22 mouse cellular contexts compared by ENCODE assay signal in genomic region chr5:37447546-37447945, GRCm38 (mm10).
DNase-seq lines count a peak whose midpoint lies in the region; ATAC-seq and TF ChIP-seq lines count a peak whose summit lies in the region.
"Had no signal": no experiment of that assay in that cellular context is flagged by ENCODE, and none has a peak within 500 bp of the region (broad histone marks: within the 10 kb centered on the region; RNA-seq: fewer than 3 reads in every experiment).

No protein-coding gene starts in this region.

- no peak overlapping the region for H3K27ac ChIP-seq in kidney, adult 2 months (ENCODE audit: insufficient read depth, low read depth, low read length)
- no peak overlapping the region for H3K27ac ChIP-seq in kidney, embryonic 16.5 days (ENCODE audit: low read length)
- H3K27ac ChIP-seq: embryonic facial prominence, embryonic 12.5 days; embryonic facial prominence, embryonic 15.5 days; gastrocnemius, adult 2 months; hindbrain, embryonic 12.5 days had no signal

- peak; percentile 87 for DNase-seq in kidney, adult 2 months
- peak; percentile 28 for DNase-seq in kidney, postnatal 10 days
- DNase-seq in kidney, postnatal 25 days, result peak; percentile 71 to 82
- no peak for DNase-seq in left cerebral cortex, adult 18-20 months (ENCODE audit: low spot score in 2 of 2)
- DNase-seq in thymus, adult 18-20 months, result no peak
- DNase-seq: adrenal gland, adult 2 months; adrenal gland, postnatal 14 days; cerebellum, adult 11 months; cerebellum, adult 2 months; cerebellum, adult 9-11 months; cerebellum, postnatal 25 days; forebrain, postnatal 0 days; gastrocnemius, adult 2 months; gastrocnemius, postnatal 14 days; heart, adult 11 months had no signal

- H3K9ac ChIP-seq in kidney, embryonic 16.5 days (replicated peaks; ENCODE audit: low read length), result no peak overlapping the region
- H3K9ac ChIP-seq: embryonic facial prominence, embryonic 12.5 days; embryonic facial prominence, embryonic 15.5 days; forebrain, postnatal 0 days; hindbrain, embryonic 12.5 days had no signal

- 58% methylated on average over 3 of the region's 3 CpGs for WGBS in kidney, adult 2 months
- 88% methylated on average over 3 of the region's 3 CpGs for WGBS in kidney, embryonic 16.5 days

- no peak overlapping the region for H3K4me3 ChIP-seq in kidney, adult 2 months (ENCODE audit: insufficient read depth, low read depth, low read length)
- H3K4me3 ChIP-seq in kidney, embryonic 16.5 days (ENCODE audit: low read length), result no peak overlapping the region
- H3K4me3 ChIP-seq: embryonic facial prominence, embryonic 12.5 days; embryonic facial prominence, embryonic 15.5 days; gastrocnemius, adult 2 months; hindbrain, embryonic 12.5 days had no signal

- no peak for ATAC-seq in kidney, embryonic 16.5 days (ENCODE audit: low FRiP score, low TSS enrichment)
- ATAC-seq: CD4-positive, CD25-positive, alpha-beta regulatory T cell, adult 4 months; forebrain, embryonic 14.5 days; forebrain, postnatal 0 days had no signal

- peaks cover 5% of the 10 kb centered on the region; the same call in 1 of the 2 replicates for H3K9me3 ChIP-seq in kidney, embryonic 16.5 days (ENCODE audit: low read length)
- H3K9me3 ChIP-seq: embryonic facial prominence, embryonic 12.5 days; embryonic facial prominence, embryonic 15.5 days; hindbrain, embryonic 12.5 days had no signal

- H3K4me1 ChIP-seq in kidney, adult 2 months (ENCODE audit: control insufficient read depth, insufficient read depth, low read length), result no peaks in the 10 kb centered on the region; the same call in 1 of the 2 replicates
- no peaks in the 10 kb centered on the region for H3K4me1 ChIP-seq in kidney, embryonic 16.5 days (ENCODE audit: insufficient read depth, low read length)
- H3K4me1 ChIP-seq: embryonic facial prominence, embryonic 12.5 days; embryonic facial prominence, embryonic 15.5 days; hindbrain, embryonic 12.5 days had no signal

- no peaks in the 10 kb centered on the region for H3K36me3 ChIP-seq in kidney, adult 2 months (ENCODE audit: control insufficient read depth, insufficient read depth, low read length)
- H3K36me3 ChIP-seq in kidney, embryonic 16.5 days (ENCODE audit: insufficient read depth, low read length), result no peaks in the 10 kb centered on the region
- H3K36me3 ChIP-seq: embryonic facial prominence, embryonic 12.5 days; embryonic facial prominence, embryonic 15.5 days; hindbrain, embryonic 12.5 days had no signal

- H3K27me3 ChIP-seq in kidney, adult 2 months (replicated peaks; ENCODE audit: control insufficient read depth, insufficient read depth, low read length), result no peaks in the 10 kb centered on the region
- no peaks in the 10 kb centered on the region for H3K27me3 ChIP-seq in kidney, embryonic 16.5 days (ENCODE audit: insufficient read depth, low read length)
- H3K27me3 ChIP-seq: embryonic facial prominence, embryonic 12.5 days; embryonic facial prominence, embryonic 15.5 days; hindbrain, embryonic 12.5 days had no signal

- no peak for TF ChIP-seq POLR2A in kidney, adult 2 months (IDR thresholded peaks at IDR 0.05; ENCODE audit: low read depth, low read length)

- no peak overlapping the region for H3K4me2 ChIP-seq in kidney, embryonic 16.5 days (replicated peaks; ENCODE audit: low read depth, low read length)
- H3K4me2 ChIP-seq: embryonic facial prominence, embryonic 12.5 days; embryonic facial prominence, embryonic 15.5 days; heart, embryonic 11.5 days; hindbrain, embryonic 12.5 days had no signal

- TF ChIP-seq CTCF in kidney, adult 2 months (conservative IDR thresholded peaks at IDR 0.05; ENCODE audit: insufficient read depth, insufficient read length, low read depth, low read length), result no peak

Comparison
In these comparisons a context has a peak if more than half of its experiments do, and no peak if none do; other contexts are left out.
1. DNase-seq: peak in kidney, adult 2 months (single experiment), kidney, postnatal 10 days (single experiment) and kidney, postnatal 25 days (2 of 2); none in left cerebral cortex, adult 18-20 months (0 of 2) and thymus, adult 18-20 months (0 of 2).